Mouse (Mus musculus) layer of hippocampus, adult 6 months (tissue): Measurements from ENCODE around the gene Ropn1. TPM values are rescaled to one million over a fixed set of nuclear protein-coding genes. Genes with fewer than 3 reads are reported as not detected.

Experiments
- long read RNA-seq, 2 experiments: library from polyadenylated mRNA; unstranded; transcript quantifications; one replicate each; pipeline ENCODE4 v2.0.0; 2019 to 2020
- polyA plus RNA-seq: library from polyadenylated mRNA; unstranded; fragments of <200 nt; fragmentation: Nextera tagmentation; gene quantifications from 2 replicates; pipeline ENCODE4 v1.2.3, GENCODE M21; 2021

Ropn1 gene
- 0.13 TPM in 1 of 2 replicates, not detected in the other for polyA plus RNA-seq
- long read RNA-seq, experiment 1 = 0 reads
- long read RNA-seq, experiment 2 = 0 reads

GRCm38 (mm10) chr16:34649621-34650020 lies at the start of gene Ropn1:
Ropn1 (plus strand) TSS chr16:34649921.

GRCm38 (mm10) chr16:34690334-34691144 lies 40.8 kb downstream of the Ropn1 start, which contains the start of gene Ccdc14:
Ccdc14 (plus strand) TSS chr16:34690616.

Other genes starting within 250 kb of the Ropn1 start
- gene Kalrn, start 76.4 kb upstream of the Ropn1 start, polyA plus RNA-seq = 50.3 and 52.2 TPM in 2 replicates
- gene Ccdc14, start 40.7 kb downstream of the Ropn1 start, polyA plus RNA-seq = 0.95 and 1.2 TPM in 2 replicates
- 1.7 and 2.5 TPM in 2 replicates for gene Mylk, start 95.3 kb downstream of the Ropn1 start, polyA plus RNA-seq